Mouse (Mus musculus) small intestine, adult 2 months (tissue): ENCODE results near the gene Senp7.

Source experiments
- CTCF ChIP-seq: fragments of 200-500 bp; IDR thresholded peaks from 2 replicates; pipeline ENCODE4 v1.5.1; 2012; ENCODE audit warnings: low read depth, mild to moderate bottlenecking, control low read depth, inconsistent platforms, low read length, moderate library complexity, mixed read lengths; ENCODE audit not compliant: insufficient replicate concordance, insufficient read length; ENCODE audit errors: extremely low read depth
- POLR2A ChIP-seq: fragments of 200-500 bp; IDR thresholded peaks from 2 replicates; pipeline ENCODE4 v1.6.1; 2012; ENCODE audit warnings: low read depth, mild to moderate bottlenecking, control low read depth, inconsistent platforms, low read length, moderate library complexity

DNA sequence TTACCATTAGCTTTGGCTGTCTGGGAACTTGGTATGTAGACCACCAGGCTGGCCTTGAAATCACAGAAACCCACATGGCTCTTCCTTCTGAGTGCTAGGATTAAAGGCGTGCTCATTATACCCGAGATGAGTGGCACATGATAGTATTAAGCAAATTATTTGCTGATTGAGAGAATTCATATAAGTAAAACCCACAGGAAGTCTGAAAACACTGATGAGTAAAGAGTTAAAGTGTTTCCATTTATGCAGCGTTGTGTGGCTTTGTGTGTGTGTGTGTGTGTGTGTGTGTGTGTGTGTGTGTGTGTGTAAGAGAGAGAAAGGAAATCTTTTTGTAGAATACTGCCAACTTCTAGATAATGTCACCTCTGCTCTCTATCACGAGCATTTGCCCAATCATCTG is 33.6 kb downstream of the Senp7 start:
- TF ChIP-seq CTCF = no peak
- no peak for TF ChIP-seq POLR2A
